Mouse (Mus musculus) left cerebral cortex, adult 11 months (tissue): Measurements from ENCODE around the gene Manba.
"Not testable (repeated sequence)": the region's sequence is repeated elsewhere in the genome, so short reads cannot be mapped to it uniquely, and the experiment has no call there.

Source experiments
- DNase-seq: peaks from one replicate; pipeline ENCODE4 v3.0.0; 2022; ENCODE audit warnings: low spot score

Gene Manba

DNA sequence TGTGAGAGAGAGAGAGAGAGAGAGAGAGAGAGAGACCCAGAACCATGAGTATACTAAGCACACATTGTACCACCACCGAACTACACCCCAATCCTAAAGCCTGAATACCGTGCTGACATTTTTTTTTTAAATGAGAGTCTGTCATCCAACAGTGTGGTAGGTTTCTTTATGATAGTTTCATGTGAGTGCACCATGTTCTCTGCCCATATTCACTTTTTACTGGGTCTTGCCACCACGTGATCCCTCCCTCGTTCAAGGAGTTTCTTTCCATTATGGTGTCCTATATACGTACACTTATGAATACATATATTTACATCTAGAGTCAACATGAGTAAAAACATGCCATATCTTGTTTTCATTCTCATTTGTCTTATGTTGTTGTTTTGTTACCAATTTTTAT lies 940 bp downstream of the Manba start:
- DNase-seq = no peak

GRCm38 (mm10) chr3:135487803-135488202 lies 2.4 kb downstream of the Manba start:
- DNase-seq = no peak

DNA sequence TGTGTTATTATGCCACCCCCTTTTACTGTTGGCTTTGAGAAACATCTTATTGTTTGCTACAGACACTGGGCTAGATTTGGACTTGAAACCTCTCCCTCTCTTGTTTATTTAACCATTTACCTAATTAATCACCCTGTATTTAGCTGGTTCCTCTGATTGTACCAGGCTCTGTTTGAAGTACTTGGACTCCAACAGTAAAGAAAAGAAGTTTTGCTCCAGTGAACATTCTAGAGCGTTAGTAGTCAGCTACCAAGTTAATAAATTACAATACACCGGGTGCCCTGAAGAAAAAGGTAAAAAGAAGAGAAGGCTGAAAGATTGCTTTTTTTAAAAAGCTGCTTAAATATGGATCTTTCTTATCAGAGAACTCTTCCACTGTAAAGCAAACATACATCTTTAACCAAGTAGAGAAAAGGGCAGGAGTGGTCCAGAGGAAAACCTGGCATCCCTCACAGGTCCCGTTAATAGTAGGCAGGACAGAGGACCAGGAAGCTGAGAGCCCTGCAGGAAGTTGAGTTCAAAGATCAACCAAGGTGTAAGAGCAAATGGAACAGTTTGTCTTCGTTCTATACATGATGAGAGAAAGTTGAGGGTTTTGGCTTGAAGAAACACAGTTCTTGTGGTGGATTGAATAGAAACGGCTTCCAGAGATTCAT lies 4.6 kb downstream of the Manba start:
- DNase-seq = no peak

- no peak for DNase-seq
These were observed 5.7 kb downstream of the Manba start for GRCm38 (mm10) chr3:135491102-135491501.

DNA sequence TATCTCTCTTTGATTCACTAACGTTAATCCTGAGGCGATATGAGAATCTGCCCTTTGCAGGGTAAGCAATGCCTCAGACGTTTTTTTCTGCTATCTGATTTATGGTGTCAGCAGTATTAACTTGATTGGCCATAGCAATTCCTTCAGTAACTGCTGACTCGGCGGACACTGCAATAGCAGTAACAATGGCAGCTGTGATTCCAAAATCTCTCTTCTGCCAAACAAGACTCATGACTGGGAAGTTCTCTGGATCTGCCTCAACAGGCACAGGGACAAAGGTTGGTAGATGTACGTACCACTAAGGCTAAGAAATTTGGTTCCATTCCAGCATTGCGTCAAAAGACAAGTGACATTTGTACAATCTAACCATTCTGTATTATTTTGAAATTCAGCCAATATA lies 7.9 kb downstream of the Manba start:
- DNase-seq = not testable (repeated sequence)

GRCm38 (mm10) chr3:135497956-135498355 lies 12.5 kb downstream of the Manba start:
- not testable (repeated sequence) for DNase-seq

GRCm38 (mm10) chr3:135498891-135499290 lies 13.5 kb downstream of the Manba start:
- no peak for DNase-seq

GRCm38 (mm10) chr3:135503160-135503559 lies 17.7 kb downstream of the Manba start:
- DNase-seq = no peak

GRCm38 (mm10) chr3:135505369-135505909 lies 20.0 kb downstream of the Manba start:
- DNase-seq = no peak

DNA sequence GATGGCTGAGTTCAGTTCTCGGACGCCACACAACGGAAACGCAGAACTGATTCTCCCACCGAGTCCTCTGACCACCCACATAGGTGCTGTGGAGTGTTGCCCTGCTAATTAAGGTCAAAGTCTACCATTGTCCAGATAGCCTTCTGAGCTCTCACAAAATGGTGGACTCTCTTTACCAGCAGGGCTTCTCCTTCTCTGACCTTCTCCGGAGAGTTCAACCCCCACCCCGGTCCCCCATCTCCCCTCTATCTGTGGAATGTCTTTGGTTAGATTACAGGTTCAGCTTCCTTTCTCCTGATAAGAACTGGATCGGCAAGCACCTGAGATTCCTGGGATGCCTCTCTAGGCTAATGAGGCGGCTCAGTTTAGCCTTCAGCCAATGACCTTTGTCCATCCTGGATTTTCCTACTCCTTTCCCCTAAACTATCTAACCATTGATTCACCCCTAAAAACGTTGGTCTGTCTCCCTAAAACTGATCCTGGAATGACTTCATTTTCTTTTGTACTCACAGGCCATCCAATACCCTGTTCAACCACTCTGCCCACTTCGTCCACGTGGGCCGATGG lies 20.6 kb downstream of the Manba start:
- DNase-seq = no peak

- no peak for DNase-seq
These were observed 22.1 kb downstream of the Manba start for GRCm38 (mm10) chr3:135507506-135507905.

DNA sequence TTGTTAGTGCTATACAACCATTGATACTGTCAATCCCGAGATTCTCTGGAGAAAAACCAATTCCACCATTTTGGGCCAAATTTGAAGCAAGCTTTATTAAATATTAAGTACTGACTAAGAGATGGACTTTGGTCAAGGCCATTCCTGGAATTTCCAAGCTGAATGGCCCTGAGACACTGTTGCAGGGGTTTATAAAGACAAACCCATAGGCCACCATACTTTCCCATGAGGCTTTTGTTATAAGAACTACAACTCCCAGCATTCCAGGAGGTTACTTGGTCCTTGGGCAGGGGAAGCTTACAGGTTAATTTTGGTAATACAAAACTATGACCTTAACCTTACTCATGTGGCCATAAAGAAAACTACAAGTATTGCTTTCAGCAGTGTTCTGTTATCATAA lies 22.8 kb downstream of the Manba start:
- DNase-seq = no peak

- DNase-seq = no peak
These were observed 25.0 kb downstream of the Manba start for GRCm38 (mm10) chr3:135510372-135510771.

DNA sequence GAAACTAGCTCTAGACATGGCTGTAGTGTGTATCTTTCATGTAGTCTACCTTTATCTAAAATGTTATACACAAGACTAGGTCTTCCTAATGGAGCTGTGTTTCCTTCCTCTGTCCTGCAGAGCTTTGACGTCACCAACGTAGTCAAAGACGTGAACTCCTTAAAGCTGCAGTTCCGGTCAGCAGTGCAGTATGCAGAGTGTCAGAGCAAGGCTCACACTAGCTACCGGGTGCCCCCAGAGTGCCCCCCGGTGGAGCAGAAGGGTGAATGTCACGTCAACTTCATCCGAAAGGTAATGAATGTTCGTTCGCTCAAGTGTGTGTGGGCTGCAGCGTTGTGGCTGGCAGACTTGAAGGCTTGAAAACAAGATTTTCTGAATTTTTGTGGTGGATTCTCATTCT lies 26.3 kb downstream of the Manba start:
- no peak for DNase-seq

GRCm38 (mm10) chr3:135513270-135513669 lies 27.9 kb downstream of the Manba start:
- no peak for DNase-seq

DNA sequence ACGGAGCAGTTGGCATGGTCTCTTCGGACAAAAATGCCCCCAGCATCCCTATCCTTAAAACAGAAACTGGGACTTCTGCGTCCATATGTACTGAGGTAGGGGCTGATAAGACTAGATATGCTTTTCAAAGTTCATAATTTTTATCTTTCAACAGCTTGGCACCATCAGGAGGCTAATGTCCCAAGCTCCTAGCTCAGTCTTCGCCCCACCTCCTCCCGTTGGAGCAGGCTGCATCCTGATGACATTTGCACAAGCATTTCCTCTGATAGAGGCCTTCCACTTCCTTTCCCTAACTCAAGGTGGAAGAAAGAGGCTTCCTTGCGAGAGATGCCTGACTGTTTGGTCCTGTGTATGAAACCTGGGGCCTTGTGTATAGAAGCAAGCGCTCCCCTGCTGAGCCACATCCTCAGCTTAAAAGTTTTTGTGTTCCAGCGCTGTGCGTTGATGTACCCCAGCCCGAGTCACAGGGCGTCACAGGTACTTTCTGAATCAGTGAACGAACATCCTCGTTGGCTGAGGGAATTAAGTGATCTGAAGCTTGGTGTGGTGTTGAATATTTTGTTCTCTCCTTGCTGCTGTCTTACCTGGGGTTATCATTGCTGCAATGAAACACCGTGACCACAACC lies 28.5 kb downstream of the Manba start:
- DNase-seq = no peak

DNA sequence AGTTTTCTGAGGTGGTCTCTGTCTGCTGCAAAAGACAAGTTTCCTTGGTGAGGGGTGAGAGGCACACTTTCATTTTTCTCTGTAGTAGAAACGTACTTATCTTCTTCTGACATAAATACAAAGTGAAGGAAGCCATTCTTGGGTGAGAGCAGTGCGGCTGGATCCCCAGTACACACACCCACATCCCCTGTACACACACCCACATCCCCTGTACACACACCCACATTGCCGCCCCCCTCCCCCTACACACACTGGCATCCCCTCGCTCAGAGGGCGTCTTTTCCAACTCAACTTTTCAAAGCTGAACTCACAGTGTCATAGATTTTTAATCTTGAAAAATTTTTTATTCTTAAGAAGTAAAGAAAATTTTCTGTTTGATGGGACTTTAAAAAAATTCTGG lies 29.8 kb downstream of the Manba start:
- no peak for DNase-seq

DNA sequence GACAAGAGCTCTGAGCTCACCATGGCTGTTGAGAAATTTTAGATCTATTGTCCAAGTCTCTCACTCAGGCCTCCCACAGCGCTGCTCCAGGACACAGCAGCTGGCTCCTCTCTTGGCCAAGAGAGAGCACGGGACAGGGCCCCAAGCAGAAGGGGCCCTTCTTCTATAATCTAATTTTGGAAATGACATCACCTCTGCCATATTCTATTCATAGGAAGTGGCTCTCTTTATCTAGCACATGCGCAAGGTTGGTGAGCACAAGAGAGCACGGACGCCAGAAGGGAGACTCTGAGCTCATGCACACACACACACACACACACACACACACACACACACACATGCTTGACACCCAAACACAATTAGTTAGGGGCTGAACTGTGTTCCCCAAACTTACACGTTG lies 31.5 kb downstream of the Manba start:
- DNase-seq = no peak

GRCm38 (mm10) chr3:135518882-135519281 lies 33.5 kb downstream of the Manba start:
- DNase-seq = no peak

DNA sequence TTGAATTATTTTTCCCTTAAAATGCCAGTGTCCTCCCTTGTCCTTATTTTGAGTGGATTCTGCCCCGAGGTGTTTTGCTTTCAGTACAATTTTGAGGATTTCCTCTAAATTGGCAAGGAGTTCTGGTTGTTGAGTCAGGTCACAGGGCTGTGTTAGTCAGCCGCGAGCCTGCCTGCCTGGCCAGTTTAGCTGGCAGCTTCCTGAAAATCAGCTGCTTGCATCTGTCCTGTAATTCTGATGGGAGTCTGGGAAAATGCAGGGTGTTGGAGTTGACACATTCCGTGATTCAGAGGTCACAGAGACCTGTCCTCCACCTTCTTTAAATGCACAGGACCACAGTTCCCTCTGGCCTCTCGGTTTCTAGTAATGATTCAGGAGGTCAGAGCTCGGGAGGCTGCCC lies 34.2 kb downstream of the Manba start:
- DNase-seq = no peak

DNA sequence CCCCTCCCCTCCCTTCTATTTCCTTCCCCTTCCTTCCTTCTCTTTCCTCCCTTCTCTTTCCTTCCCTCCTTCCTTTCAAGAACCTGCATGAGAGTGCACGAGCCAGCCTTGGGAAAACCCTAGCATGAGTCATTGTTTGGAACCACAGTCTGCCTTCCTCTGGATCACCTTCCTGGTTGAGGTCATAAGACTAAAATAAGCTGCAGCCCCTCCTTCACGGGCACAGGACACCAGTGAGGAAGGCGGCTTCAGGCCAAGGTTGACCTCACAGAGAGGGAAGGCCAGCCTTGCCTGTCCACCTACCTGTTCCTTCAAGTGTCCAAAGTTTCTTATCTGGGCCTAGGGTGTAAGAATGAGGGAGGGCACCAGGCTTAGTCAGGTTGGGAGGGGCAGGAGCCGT lies 36.6 kb downstream of the Manba start:
- no peak for DNase-seq

DNA sequence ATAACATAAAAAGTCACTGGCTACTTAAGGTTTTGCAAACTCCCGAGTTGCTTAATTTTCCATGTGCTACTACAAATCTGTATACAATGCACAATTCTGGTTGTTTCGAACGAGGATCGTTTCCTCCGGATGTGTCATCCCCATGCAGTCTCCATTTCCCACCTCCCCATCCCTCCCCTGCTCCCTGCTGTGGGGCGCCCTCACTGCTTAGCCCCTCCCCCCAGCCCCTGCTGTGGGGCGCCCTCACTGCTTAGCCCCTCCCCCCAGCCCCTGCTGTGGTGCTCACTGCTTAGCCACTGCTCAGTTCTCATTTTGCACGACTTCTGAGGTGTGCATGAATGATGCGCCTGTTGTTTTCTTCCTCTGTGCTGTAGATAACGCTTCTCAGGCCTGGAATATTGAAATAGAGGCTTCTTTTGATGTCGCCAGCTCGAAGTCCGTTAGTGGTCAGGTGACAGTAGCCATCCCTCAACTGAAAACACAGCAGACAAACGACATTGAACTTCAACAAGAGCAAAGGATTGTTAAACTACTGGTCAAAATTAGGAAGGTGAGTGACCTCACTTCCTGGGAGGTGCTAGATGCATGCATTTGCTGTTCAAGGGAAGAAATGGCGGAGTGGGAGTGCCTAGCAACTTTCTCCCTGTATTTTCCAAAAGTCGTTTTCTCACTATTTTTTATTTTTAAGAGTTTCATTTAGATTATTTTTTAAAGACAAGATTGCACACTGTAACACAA lies 37.4 kb downstream of the Manba start:
- DNase-seq = no peak

DNA sequence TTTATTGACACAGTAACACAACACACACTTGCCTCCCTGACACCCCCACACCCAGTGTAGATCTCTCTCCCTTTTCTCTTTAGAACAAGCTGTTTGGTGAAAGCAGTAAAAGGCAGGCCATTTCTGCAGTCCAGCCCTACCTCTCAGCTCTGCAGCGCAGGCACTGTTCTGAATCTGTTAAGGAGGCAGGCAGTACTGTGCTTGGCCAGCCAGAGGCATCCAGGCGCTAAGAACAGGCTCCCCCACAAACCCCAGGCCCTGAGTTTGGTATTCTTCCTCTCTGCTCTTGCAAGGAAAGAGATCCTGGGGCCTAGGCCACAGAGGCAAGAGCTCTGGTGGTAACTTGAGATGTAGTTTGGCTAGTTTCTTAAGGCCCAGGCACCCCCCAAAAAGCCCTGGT lies 39.5 kb downstream of the Manba start:
- not testable (repeated sequence) for DNase-seq
